ENCODE assay signal across 1 mouse cellular context in the genomic region with DNA sequence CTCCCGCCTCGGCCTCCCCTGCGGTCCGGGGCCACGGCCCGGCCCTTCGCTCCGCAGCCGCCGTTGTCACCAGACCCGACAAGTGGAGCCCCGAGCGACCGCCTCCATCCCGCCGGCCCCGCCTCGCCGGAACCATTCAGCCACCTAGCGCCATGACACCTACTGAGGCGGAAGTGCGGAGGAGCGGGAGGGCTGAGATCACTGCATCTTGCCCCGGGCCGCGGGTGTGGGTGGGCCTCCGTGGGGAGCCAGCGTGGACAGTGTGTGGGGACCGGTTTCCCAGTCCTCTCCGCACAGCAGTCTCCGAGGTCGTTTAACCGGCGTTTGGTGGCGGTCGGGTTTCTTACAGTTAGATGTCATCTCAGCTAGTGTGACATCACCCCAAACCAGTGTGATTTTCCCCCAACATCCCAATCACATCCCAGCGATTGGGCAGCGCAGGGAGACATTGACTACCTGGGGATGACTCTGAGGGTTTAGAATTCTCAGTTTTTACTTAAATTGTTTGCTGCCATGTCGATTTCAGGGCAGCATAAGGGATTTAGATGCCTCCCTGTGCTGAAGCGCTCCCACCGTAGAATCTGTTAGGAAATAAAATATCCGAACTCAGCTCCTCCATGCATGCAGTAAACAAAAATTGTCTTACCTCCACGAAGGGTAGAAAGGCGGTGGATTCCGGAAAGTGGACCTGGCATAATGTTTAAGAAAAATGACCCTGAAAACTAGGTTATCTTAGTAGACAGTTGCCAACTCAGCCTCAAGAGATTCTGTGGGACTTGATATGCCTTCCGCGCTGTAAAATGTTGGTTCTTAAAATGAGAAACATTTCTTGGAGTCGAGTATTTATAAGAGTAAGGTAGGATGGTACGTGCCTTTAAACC.
TF ChIP-seq lines count a peak whose summit lies in the region.

A gene (minus strand): TSS at position 334 of the 881 bp plus-strand sequence.

TF ChIP-seq in CH12.LX, 34 proteins besides CTCF, POLR2A, EP300 and RAD21 (continued from another document):
- TF ChIP-seq TCF12 (IDR thresholded peaks at IDR 0.05; ENCODE audit: low read depth, low read length), result peak; percentile 91
- 0 out of 2 replicates have a peak, but pooled peaks have one; percentile 18 for TF ChIP-seq E2F4 (IDR thresholded peaks at IDR 0.05; ENCODE audit: insufficient replicate concordance, low read depth, low read length)
- no peak for TF ChIP-seq JUN (IDR thresholded peaks at IDR 0.05; ENCODE audit: insufficient read depth, low read depth, low read length)
- no peak for TF ChIP-seq ZKSCAN1 (IDR thresholded peaks at IDR 0.05; ENCODE audit: borderline replicate concordance, low read depth, low read length)
- TF ChIP-seq IRF4 (IDR thresholded peaks at IDR 0.05; ENCODE audit: low read depth, low read length), result peak; percentile 57; the same call in 1 of the 2 replicates
- peak; percentile 93 for TF ChIP-seq MAZ (IDR thresholded peaks at IDR 0.05; ENCODE audit: low read depth, low read length)
- no peak for TF ChIP-seq RCOR1 (conservative IDR thresholded peaks at IDR 0.05; ENCODE audit: low read depth, low read length)
